Mouse (Mus musculus): ENCODE data around the gene Gprasp1. TPM values are rescaled to one million over a fixed set of nuclear protein-coding genes. Genes with fewer than 3 reads are reported as not detected.
"Not testable (repeated sequence)": the region's sequence is repeated elsewhere in the genome, so short reads cannot be mapped to it uniquely, and the experiment has no call there.

Gprasp1 gene
- polyA plus RNA-seq, 1 experiment from 2014 or later = 10.9 TPM

DNA sequence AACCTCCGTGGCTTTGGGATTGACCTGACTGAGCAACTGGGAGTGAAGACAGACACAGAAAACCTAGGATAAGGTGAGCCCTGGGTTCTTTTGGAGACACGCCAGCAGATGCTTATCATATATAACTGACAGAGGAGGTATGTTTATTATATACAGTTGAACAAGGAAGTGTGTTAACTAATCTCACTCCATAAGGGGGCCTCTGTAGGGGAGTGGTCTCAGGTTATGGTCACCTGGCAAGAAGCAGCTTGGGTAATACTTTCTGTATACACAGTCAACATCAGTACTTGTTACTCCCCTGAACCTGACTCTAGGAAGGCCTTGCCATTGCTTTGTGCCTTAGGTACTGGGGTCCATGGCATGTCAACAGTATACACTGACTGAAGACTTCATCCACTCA is 26.0 kb downstream of the Gprasp1 start:
- H3K4me3 ChIP-seq (ENCODE audit: low read depth, low read length) = no peak overlapping the region
- no peak overlapping the region for H3K9ac ChIP-seq (ENCODE audit: low read length)
- no peaks in the 10 kb centered on the region for H3K4me1 ChIP-seq (replicated peaks; ENCODE audit: control insufficient read depth, insufficient read depth)
- H3K27me3 ChIP-seq (ENCODE audit: control insufficient read depth, insufficient read depth, low read length) = no peaks in the 10 kb centered on the region
- no peaks in the 10 kb centered on the region for H3K9me3 ChIP-seq (ENCODE audit: control insufficient read depth, low read length)
- no peaks in the 10 kb centered on the region for H3K36me3 ChIP-seq (ENCODE audit: control insufficient read depth, insufficient read depth, low read length)
- DNase-seq (ENCODE audit: low spot score) (no peak), ATAC-seq (ENCODE audit: low FRiP score, low TSS enrichment) (no peak)
- no peak overlapping the region for H3K27ac ChIP-seq (replicated peaks)
- no peak for TF ChIP-seq EP300 (optimal IDR thresholded peaks at IDR 0.05)
- TF ChIP-seq CTCF (IDR thresholded peaks at IDR 0.05; ENCODE audit: low read depth) = no peak
- WGBS = 41% methylated on average over 2 of the region's 2 CpGs
- no peak overlapping the region for H3K4me2 ChIP-seq (replicated peaks; ENCODE audit: low read depth)

DNA sequence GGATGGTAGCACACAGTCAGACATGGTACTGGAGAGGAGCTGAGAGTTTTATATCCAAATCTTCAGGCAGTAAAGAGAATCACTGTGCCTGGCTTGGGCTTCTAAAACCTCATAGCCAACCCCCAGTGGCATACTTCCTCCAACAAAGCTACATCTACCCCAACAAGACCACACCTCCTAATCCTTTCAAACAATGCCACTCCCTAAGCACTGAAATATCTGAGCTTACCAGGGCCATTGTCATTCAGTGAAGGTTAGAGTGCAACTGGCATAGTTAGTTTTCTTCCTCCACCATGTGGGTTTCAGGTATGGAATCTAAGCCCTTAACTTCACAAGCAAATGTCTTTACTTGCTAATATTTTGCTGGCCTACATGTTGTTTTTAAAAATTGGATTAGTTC is 49.0 kb downstream of the Gprasp1 start:
- Histone ChIP-seq H3K4me1 (replicated peaks; ENCODE audit: control insufficient read depth, insufficient read depth) (no peaks in the 10 kb centered on the region), H3K27me3 (ENCODE audit: control insufficient read depth, insufficient read depth, low read length) (no peaks in the 10 kb centered on the region), H3K4me3 (ENCODE audit: low read depth, low read length) (no peak overlapping the region), H3K27ac (replicated peaks) (no peak overlapping the region), H3K9me3 (ENCODE audit: control insufficient read depth, low read length) (no peaks in the 10 kb centered on the region), H3K36me3 (ENCODE audit: control insufficient read depth, insufficient read depth, low read length) (no peaks in the 10 kb centered on the region), H3K9ac (ENCODE audit: low read length) (no peak overlapping the region), H3K4me2 (replicated peaks; ENCODE audit: low read depth) (no peak overlapping the region)
- TF ChIP-seq EP300 (optimal IDR thresholded peaks at IDR 0.05) = no peak
- no peak for TF ChIP-seq CTCF (IDR thresholded peaks at IDR 0.05; ENCODE audit: low read depth)
- no peak for ATAC-seq (ENCODE audit: low FRiP score, low TSS enrichment)
- DNase-seq (ENCODE audit: low spot score) = no peak

DNA sequence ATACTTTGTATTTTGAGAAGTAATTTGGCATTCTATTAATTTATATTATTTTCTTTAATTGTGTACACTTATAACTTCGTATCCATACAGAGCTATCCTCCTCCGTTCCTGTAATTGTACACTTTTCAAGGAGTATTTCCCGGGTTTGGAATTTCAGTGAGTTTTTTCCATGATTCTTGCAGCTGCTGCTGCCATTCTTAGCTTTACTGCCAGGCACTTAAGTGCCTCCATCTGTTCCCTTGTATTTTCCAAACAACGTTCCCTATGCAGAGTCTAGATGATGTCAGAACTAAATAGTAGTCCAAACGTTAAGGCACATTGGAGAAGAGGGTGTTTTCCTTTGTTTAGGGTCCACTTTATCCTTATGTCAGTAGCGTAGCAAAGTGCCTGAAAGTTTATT is 49.8 kb downstream of the Gprasp1 start:
- no peak for ATAC-seq (ENCODE audit: low FRiP score, low TSS enrichment)
- Histone ChIP-seq H3K4me2 (replicated peaks; ENCODE audit: low read depth) (no peak overlapping the region), H3K27me3 (ENCODE audit: control insufficient read depth, insufficient read depth, low read length) (no peaks in the 10 kb centered on the region), H3K9me3 (ENCODE audit: control insufficient read depth, low read length) (no peaks in the 10 kb centered on the region), H3K36me3 (ENCODE audit: control insufficient read depth, insufficient read depth, low read length) (no peaks in the 10 kb centered on the region), H3K4me3 (ENCODE audit: low read depth, low read length) (no peak overlapping the region), H3K27ac (replicated peaks) (no peak overlapping the region), H3K4me1 (replicated peaks; ENCODE audit: control insufficient read depth, insufficient read depth) (no peaks in the 10 kb centered on the region), H3K9ac (ENCODE audit: low read length) (no peak overlapping the region)
- no peak for DNase-seq (ENCODE audit: low spot score)
- 59% methylated on average over 6 of the region's 6 CpGs for WGBS
- no peak for TF ChIP-seq EP300 (optimal IDR thresholded peaks at IDR 0.05)

DNA sequence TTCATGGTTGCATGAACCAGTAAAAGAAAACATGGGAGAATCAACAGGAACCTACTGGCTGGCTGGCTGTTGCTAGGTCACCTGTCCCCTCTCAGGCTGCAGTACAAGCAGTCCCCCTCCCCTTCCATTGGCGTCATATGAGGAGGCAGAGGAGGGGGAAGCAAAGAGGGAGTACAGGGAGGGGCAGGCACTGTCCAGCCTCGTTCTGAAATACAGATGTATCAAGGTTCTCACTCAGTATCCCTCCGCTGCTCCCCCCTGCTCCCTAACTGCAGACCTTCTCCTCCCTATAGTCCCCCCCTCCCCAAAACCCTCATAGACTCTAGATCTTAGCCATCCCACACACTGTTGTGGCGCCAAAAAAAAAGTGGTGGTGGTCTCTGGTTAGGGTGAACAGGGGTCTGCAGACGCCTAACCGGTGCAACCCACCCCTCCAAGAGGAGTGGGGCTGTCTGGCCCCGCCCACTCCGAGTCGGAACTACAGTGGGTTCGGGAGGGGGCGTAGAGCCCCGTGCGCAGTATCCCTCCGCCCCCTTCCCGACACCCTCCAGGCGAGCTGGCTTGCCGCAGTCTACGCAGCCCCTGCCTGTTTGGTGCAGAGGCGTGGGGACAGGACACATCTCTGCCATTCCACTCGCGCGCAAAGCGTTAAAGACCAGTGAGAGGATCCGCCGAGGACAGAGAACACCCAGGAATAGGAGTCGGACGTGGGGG is 53.2 kb downstream of the Gprasp1 start:
- not testable (repeated sequence) for H3K36me3 ChIP-seq (ENCODE audit: control insufficient read depth, insufficient read depth, low read length); H3K4me1 ChIP-seq (replicated peaks; ENCODE audit: control insufficient read depth, insufficient read depth); H3K9me3 ChIP-seq (ENCODE audit: control insufficient read depth, low read length); H3K27me3 ChIP-seq (ENCODE audit: control insufficient read depth, insufficient read depth, low read length); H3K27ac ChIP-seq (replicated peaks)
- peak overlapping the region; percentile 66 for H3K4me2 ChIP-seq (replicated peaks; ENCODE audit: low read depth)
- DNase-seq (ENCODE audit: low spot score) = peak; percentile 36
- WGBS = 10% methylated on average over 16 of the region's 27 CpGs
- peak overlapping the region; percentile 45 for H3K4me3 ChIP-seq (ENCODE audit: low read depth, low read length)
- peak overlapping the region; percentile 51; the same call in 1 of the 2 replicates for H3K9ac ChIP-seq (ENCODE audit: low read length)
- ATAC-seq (ENCODE audit: low FRiP score, low TSS enrichment) = peak; percentile 84

DNA sequence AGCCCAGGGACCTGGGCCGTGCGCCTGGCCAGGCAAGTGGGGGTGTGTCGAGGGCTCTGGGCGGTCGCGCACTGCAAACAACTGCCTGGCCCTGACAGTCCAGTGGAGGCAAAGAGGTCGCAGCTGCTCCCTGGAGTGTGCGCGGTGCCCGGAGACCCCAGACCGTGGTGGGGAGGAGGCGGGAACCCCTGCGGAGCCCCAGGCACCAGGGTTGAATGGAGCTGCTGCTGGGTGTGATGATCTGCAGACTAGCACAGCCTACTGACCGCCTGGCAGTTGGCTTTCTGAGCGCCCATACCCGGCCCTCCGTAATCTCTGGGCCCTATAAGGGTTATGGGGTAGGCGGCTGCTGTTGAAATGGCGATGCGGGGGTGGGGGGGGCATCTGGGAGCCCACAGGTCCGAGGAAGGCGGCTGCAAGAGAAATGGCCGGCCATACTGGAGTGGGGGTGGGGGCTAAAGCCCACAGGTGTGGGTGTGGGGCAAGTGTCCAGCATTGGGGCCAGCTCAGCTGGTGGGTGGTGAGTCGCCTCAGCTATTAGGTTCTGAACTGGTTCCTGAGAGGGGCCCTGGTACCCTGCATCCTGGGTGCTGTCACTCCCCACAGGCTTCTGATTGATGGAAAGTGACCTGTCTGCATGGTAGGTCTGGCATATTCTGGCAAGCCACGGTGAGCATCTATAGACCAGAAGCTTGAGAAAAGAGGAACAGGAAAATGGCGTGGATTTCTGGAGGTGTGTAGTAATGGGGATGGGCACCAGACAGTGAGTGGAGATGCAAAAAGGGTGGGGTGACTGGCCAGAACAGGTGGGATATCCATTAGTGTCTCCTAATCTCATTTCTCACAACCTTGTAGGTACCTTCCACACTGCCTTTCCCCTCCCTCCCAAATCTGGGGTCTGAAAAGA is 54.0 kb downstream of the Gprasp1 start:
- Histone ChIP-seq H3K9ac (ENCODE audit: low read length) (peak overlapping the region; percentile 51), H3K4me2 (replicated peaks; ENCODE audit: low read depth) (peak overlapping the region; percentile 66), H3K4me3 (ENCODE audit: low read depth, low read length) (peak overlapping the region; percentile 45)
- ATAC-seq (ENCODE audit: low FRiP score, low TSS enrichment) (peak; percentile 65), DNase-seq (ENCODE audit: low spot score) (peak; percentile 15)
- H3K9me3 ChIP-seq (ENCODE audit: control insufficient read depth, low read length); H3K27me3 ChIP-seq (ENCODE audit: control insufficient read depth, insufficient read depth, low read length); H3K27ac ChIP-seq (replicated peaks); H3K4me1 ChIP-seq (replicated peaks; ENCODE audit: control insufficient read depth, insufficient read depth); H3K36me3 ChIP-seq (ENCODE audit: control insufficient read depth, insufficient read depth, low read length): not testable (repeated sequence)
- WGBS = 14% methylated on average over 20 of the region's 26 CpGs

DNA sequence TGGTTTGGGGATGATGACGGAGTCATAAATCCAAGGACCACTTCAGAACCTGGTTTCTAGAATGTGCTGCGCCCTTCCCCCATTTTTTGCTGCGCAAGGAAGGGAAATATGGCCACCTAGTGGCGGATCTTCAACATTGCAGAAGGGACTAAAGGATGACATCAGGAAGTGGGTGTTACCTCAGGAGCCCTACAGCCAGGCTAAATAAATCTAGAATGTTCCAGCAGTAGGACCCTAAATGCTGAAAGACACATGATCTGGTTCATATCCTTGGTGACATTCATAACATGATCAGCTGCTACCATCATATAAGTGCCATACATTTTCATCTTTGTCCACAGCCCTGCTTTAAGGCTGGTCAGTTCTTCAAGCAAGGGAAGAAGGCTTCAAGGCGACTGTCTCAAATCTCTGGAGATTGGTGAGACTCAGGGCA is 54.7 kb downstream of the Gprasp1 start, which contains the start of gene Bhlhb9:
Bhlhb9 (plus strand) TSS at position 383 of the 433 bp plus-strand sequence.
- 17% methylated on average over 3 of the region's 5 CpGs for WGBS
- Histone ChIP-seq H3K9ac (ENCODE audit: low read length) (peak within 1 kb of the TSS; percentile 51), H3K4me3 (ENCODE audit: low read depth, low read length) (peak within 1 kb of the TSS; percentile 45), H3K4me2 (replicated peaks; ENCODE audit: low read depth) (peak within 1 kb of the TSS; percentile 66)
- H3K36me3 ChIP-seq (ENCODE audit: control insufficient read depth, insufficient read depth, low read length); H3K4me1 ChIP-seq (replicated peaks; ENCODE audit: control insufficient read depth, insufficient read depth); H3K9me3 ChIP-seq (ENCODE audit: control insufficient read depth, low read length); H3K27me3 ChIP-seq (ENCODE audit: control insufficient read depth, insufficient read depth, low read length); H3K27ac ChIP-seq (replicated peaks): not testable (repeated sequence)
- DNase-seq (ENCODE audit: low spot score) (peak; percentile 30), ATAC-seq (ENCODE audit: low FRiP score, low TSS enrichment) (peak; percentile 39)
- peak; percentile 74 for TF ChIP-seq CTCF (IDR thresholded peaks at IDR 0.05; ENCODE audit: low read depth)
